Mouse (Mus musculus): ENCODE results near the gene Ehbp1. TPM values are rescaled to one million over a fixed set of nuclear protein-coding genes. Genes with fewer than 3 reads are reported as not detected.
A peak's percentile ranks its signal among the peaks of the same experiment; 100 is the strongest.

Gene Ehbp1
- total and polyA plus RNA-seq, 3 experiments: 2.5 to 4.0 (median 3.1) TPM

DNA sequence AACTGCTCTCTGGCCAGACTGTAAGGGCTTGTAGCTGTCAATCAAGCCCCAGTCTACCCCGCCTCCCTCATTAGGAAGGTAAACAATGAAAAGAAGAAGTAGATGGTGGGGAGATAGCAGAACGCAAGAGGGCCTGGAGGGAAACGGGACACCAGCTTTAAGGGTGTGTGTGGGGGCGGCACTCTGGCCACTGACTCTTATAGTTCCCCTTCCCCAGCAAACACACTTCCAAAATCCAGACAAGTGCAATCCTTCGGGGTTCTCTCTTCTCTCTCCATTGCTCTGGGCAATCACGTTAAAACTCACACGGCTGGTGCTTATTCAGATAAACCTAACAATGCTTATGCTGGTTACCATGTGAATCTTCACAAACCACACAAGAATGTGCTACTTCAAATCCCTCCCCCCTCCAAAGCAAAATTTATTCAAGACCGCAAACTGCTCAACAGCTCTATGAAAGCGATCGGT, 333.9 kb downstream of the Ehbp1 start:
- in situ Hi-C loops (cut with MboI; ENCODE audit: low pct_ligation_motif_present, low pct_unique_long_range_greater_than_20kb, low sequenced_read_pairs): no loop called here
- peak; percentile 71 for DNase-seq (ENCODE audit: extremely low read depth)
- TF ChIP-seq TBP (conservative IDR thresholded peaks at IDR 0.05; ENCODE audit: low read depth, low read length) (no peak), HCFC1 (IDR thresholded peaks at IDR 0.05; ENCODE audit: low read depth, low read length) (no peak), MAZ (IDR thresholded peaks at IDR 0.05; ENCODE audit: low read depth, low read length) (peak; percentile 25; the same call in 1 of the 2 replicates), POLR2A (IDR thresholded peaks at IDR 0.05; ENCODE audit: low read depth, low read length) (0 out of 2 replicates have a peak, but pooled peaks have one; percentile 16), NRF1 (IDR thresholded peaks at IDR 0.05; ENCODE audit: low read depth, low read length) (no peak), CHD1 (IDR thresholded peaks at IDR 0.05; ENCODE audit: low read depth, low read length) (no peak), IRF4 (IDR thresholded peaks at IDR 0.05; ENCODE audit: low read depth, low read length) (peak; percentile 3; the same call in 1 of the 2 replicates)
- no peaks in the 10 kb centered on the region for H3K36me3 ChIP-seq (replicated peaks in 1 of 2; ENCODE audit: control insufficient read depth in 1 of 2, insufficient read depth in 1 of 2, low read length in 1 of 2)
- no peaks in the 10 kb centered on the region for H3K79me2 ChIP-seq (replicated peaks; ENCODE audit: control insufficient read depth, extremely low read depth, insufficient read depth, poor library complexity, severe bottlenecking)
- H3K27me3 ChIP-seq (replicated peaks): no peaks in the 10 kb centered on the region
- peak overlapping the region; percentile 39 for H3K9ac ChIP-seq (ENCODE audit: insufficient read depth, low read depth)
- H3K4me1 ChIP-seq (ENCODE audit: control insufficient read depth in 1 of 2, insufficient read depth in 2 of 2): peaks cover 0 to 23% of the 10 kb centered on the region in 2 experiments; a peak in 2 of 4 replicates
- no peaks in the 10 kb centered on the region for H3K9me3 ChIP-seq (replicated peaks; ENCODE audit: low read length)
- dilution Hi-C loops (cut with MboI; ENCODE audit: extremely low pct_ligation_motif_present, extremely low pct_unique_long_range_greater_than_20kb, low sequenced_read_pairs): no loop called here
- H3K27ac ChIP-seq (ENCODE audit: insufficient read depth, low read depth): no peak overlapping the region
- peak overlapping the region; percentile 35 to 44 (median 40) for H3K4me3 ChIP-seq (replicated peaks in 1 of 3; ENCODE audit: low read depth in 2 of 3, low read length in 2 of 3, poor library complexity in 1 of 3)
- peak overlapping the region; percentile 89 for H3K4me2 ChIP-seq (ENCODE audit: insufficient read depth, low read depth, poor library complexity, severe bottlenecking)

DNA sequence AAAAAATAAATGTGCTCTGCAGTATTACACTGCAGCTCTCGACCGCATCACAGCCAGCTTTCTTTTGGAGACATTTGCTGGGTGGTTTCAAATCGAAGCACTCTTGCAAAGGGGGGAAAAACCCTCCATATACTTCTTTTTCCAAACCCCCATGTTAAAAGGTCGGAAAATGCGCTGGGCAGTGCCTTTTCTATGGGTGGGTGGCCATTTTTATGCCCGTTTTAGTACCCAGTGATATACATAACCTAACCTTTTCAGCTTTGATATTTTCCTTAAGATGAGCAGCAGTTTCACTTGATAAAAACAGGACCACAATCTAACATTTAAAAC, 334.3 kb downstream of the Ehbp1 start:
- Histone ChIP-seq H3K9ac (ENCODE audit: insufficient read depth, low read depth) (peak overlapping the region; percentile 39), H3K4me2 (ENCODE audit: insufficient read depth, low read depth, poor library complexity, severe bottlenecking) (peak overlapping the region; percentile 89), H3K27ac (ENCODE audit: insufficient read depth, low read depth) (no peak overlapping the region), H3K27me3 (replicated peaks) (no peaks in the 10 kb centered on the region), H3K36me3 (replicated peaks in 1 of 2; ENCODE audit: control insufficient read depth in 1 of 2, insufficient read depth in 1 of 2, low read length in 1 of 2) (no peaks in the 10 kb centered on the region), H3K79me2 (replicated peaks; ENCODE audit: control insufficient read depth, extremely low read depth, insufficient read depth, poor library complexity, severe bottlenecking) (no peaks in the 10 kb centered on the region), H3K4me1 (ENCODE audit: control insufficient read depth in 1 of 2, insufficient read depth in 2 of 2) (peaks cover 0 to 23% of the 10 kb centered on the region in 2 experiments; a peak in 2 of 4 replicates), H3K4me3 (replicated peaks in 1 of 3; ENCODE audit: low read depth in 2 of 3, low read length in 2 of 3, poor library complexity in 1 of 3) (peak overlapping the region; percentile 35 to 44 (median 40)), H3K9me3 (replicated peaks; ENCODE audit: low read length) (peaks cover 2% of the 10 kb centered on the region)
- TF ChIP-seq MAZ (IDR thresholded peaks at IDR 0.05; ENCODE audit: low read depth, low read length) (peak; percentile 14; the same call in 1 of the 2 replicates), RCOR1 (conservative IDR thresholded peaks at IDR 0.05; ENCODE audit: low read depth, low read length) (no peak), JUN (IDR thresholded peaks at IDR 0.05; ENCODE audit: insufficient read depth, low read depth, low read length) (no peak), NRF1 (IDR thresholded peaks at IDR 0.05; ENCODE audit: low read depth, low read length) (no peak), HCFC1 (IDR thresholded peaks at IDR 0.05; ENCODE audit: low read depth, low read length) (no peak), POLR2AphosphoS2 (IDR thresholded peaks at IDR 0.05; ENCODE audit: low read depth, low read length) (no peak), MAFK (IDR thresholded peaks at IDR 0.05; ENCODE audit: insufficient replicate concordance, low read length) (no peak), TBP (conservative IDR thresholded peaks at IDR 0.05; ENCODE audit: low read depth, low read length) (no peak), JUND (conservative IDR thresholded peaks at IDR 0.05; ENCODE audit: low read depth, low read length) (no peak), IRF4 (IDR thresholded peaks at IDR 0.05; ENCODE audit: low read depth, low read length) (peak; percentile 46; the same call in 1 of the 2 replicates)
- dilution Hi-C loops (cut with MboI; ENCODE audit: extremely low pct_ligation_motif_present, extremely low pct_unique_long_range_greater_than_20kb, low sequenced_read_pairs) (no loop called here), in situ Hi-C loops (cut with MboI; ENCODE audit: low pct_ligation_motif_present, low pct_unique_long_range_greater_than_20kb, low sequenced_read_pairs) (no loop called here)
- no peak for DNase-seq (ENCODE audit: extremely low read depth)

Data from CH12.LX (cell line).